Comparison of ENCODE assay signal across 32 mouse cellular contexts in the genomic region with DNA sequence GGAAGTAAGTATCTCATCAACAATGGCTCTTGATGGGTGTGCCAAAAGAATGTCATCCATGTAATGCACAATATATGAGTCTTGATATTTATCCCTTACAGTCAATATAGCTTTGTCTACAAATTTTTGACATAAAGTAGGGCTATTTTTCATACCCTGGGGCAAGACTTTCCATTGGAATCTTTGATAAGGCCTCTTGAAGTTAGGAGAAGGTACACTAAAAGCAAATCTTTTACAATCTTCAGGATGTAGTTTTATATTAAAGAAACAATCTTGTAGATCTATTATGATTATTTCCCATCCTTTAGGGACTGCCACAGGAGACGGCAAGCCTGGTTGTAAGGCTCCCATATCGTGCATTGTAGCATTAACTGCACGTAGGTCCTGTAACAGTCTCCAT.
"Had no signal": no experiment of that assay in that cellular context is flagged by ENCODE, and none has a peak within 500 bp of the region (broad histone marks: within the 10 kb centered on the region; RNA-seq: fewer than 3 reads in every experiment).

No protein-coding gene starts in this region.

- DNase-seq: heart, postnatal 10 days; heart, postnatal 14 days; heart, postnatal 36 days; heart, postnatal 4 days; kidney, adult 11 months; kidney, adult 18-20 months; kidney, adult 2 months; kidney, adult 8-10 months; kidney, adult 9 months; kidney, postnatal 10 days; kidney, postnatal 14 days; kidney, postnatal 25 days; kidney, postnatal 36 days; kidney, postnatal 4 days; layer of hippocampus, adult 9-11 months; layer of hippocampus, postnatal 36 days had no signal

- H3K9me3 ChIP-seq: heart, embryonic 10.5 days; intestine, embryonic 15.5 days had no signal

- H3K27ac ChIP-seq: heart, embryonic 10.5 days; heart, embryonic 13.5 days; heart, embryonic 15.5 days; hindbrain, embryonic 10.5 days; hindbrain, embryonic 12.5 days; hindbrain, embryonic 13.5 days; hindbrain, embryonic 14.5 days; hindbrain, embryonic 15.5 days; hindbrain, postnatal 0 days; intestine, embryonic 15.5 days; kidney, embryonic 15.5 days; kidney, postnatal 0 days; layer of hippocampus, adult 2 months; left cerebral cortex, adult 2 months had no signal

- H3K9ac ChIP-seq: heart, embryonic 12.5 days; heart, embryonic 13.5 days; heart, embryonic 15.5 days; hindbrain, embryonic 12.5 days; hindbrain, embryonic 13.5 days; hindbrain, embryonic 14.5 days; hindbrain, embryonic 15.5 days; intestine, embryonic 15.5 days; kidney, embryonic 15.5 days had no signal

- H3K27me3 ChIP-seq: heart, embryonic 12.5 days; heart, embryonic 13.5 days; heart, embryonic 15.5 days; hindbrain, embryonic 12.5 days; hindbrain, embryonic 13.5 days; hindbrain, embryonic 15.5 days; intestine, embryonic 15.5 days; kidney, embryonic 15.5 days had no signal

- H3K36me3 ChIP-seq: heart, embryonic 10.5 days; heart, embryonic 12.5 days; heart, embryonic 13.5 days; heart, embryonic 15.5 days; hindbrain, embryonic 10.5 days; hindbrain, embryonic 12.5 days; hindbrain, embryonic 13.5 days; hindbrain, embryonic 15.5 days; intestine, embryonic 15.5 days; kidney, embryonic 15.5 days had no signal

- H3K4me3 ChIP-seq: heart, embryonic 10.5 days; heart, embryonic 12.5 days; heart, embryonic 13.5 days; heart, embryonic 15.5 days; hindbrain, embryonic 10.5 days; hindbrain, embryonic 12.5 days; hindbrain, embryonic 13.5 days; hindbrain, embryonic 15.5 days; intestine, embryonic 15.5 days; kidney, embryonic 15.5 days; layer of hippocampus, adult 2 months; left cerebral cortex, adult 2 months had no signal

- H3K4me2 ChIP-seq: heart, embryonic 11.5 days; heart, embryonic 12.5 days; heart, embryonic 13.5 days; heart, embryonic 15.5 days; hindbrain, embryonic 12.5 days; hindbrain, embryonic 13.5 days; hindbrain, embryonic 14.5 days; hindbrain, embryonic 15.5 days; intestine, embryonic 15.5 days; kidney, embryonic 15.5 days had no signal

- H3K4me1 ChIP-seq: heart, embryonic 10.5 days; heart, embryonic 12.5 days; heart, embryonic 13.5 days; heart, embryonic 15.5 days; hindbrain, embryonic 10.5 days; hindbrain, embryonic 12.5 days; hindbrain, embryonic 13.5 days; hindbrain, embryonic 15.5 days; intestine, embryonic 15.5 days; kidney, embryonic 15.5 days had no signal
